Mouse (Mus musculus): ENCODE data around the gene Zp3. TPM values are rescaled to one million over a fixed set of nuclear protein-coding genes. Genes with fewer than 3 reads are reported as not detected.

The Zp3 gene
- polyA plus RNA-seq, 1 experiment from 2014 or later = 0.16 TPM

DNA sequence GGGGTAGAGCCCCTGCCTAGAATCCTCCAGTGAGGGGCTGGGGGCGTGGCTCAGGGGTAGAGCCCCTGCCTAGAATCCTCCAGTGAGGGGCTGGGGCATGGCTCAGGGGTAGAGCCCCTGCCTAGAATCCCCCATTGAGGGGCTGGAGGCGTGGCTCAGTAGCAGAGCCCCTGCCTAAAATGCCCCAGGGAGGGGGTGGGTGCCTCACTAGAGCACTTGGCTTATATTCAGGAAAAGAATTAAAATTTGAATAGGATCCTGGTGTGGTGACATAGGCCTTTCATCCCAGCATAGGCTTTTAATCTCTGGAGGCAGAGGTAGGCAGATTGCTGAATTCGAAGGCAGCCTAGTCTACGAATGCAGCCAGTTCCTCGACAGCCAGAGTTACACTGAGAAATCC is 518 bp upstream of the Zp3 start:
- WGBS = 85% methylated on average over 5 of the region's 5 CpGs
- no peak overlapping the region for H3K9ac ChIP-seq (ENCODE audit: low read depth, low read length)
- H3K4me2 ChIP-seq (ENCODE audit: low read length) = no peak overlapping the region
- DNase-seq (ENCODE audit: low spot score) (no peak), ATAC-seq (replicated peaks; ENCODE audit: low FRiP score, low read depth) (no peak)
- no peaks in the 10 kb centered on the region for H3K9me3 ChIP-seq (replicated peaks; ENCODE audit: low read length)
- H3K4me1 ChIP-seq (replicated peaks; ENCODE audit: insufficient read depth, low read length) = no peaks in the 10 kb centered on the region
- no peaks in the 10 kb centered on the region for H3K27me3 ChIP-seq (ENCODE audit: insufficient read depth, low read length)
- H3K4me3 ChIP-seq (replicated peaks; ENCODE audit: low read depth, low read length) = no peak overlapping the region
- H3K36me3 ChIP-seq (ENCODE audit: insufficient read depth, low read length) = no peaks in the 10 kb centered on the region
- no peak for TF ChIP-seq CTCF (IDR thresholded peaks at IDR 0.05; ENCODE audit: low read depth)
- no peak overlapping the region for H3K27ac ChIP-seq

GRCm38 (mm10) chr5:135982398-135982797 is 2.5 kb downstream of the Zp3 start:
- peak; percentile 90 for TF ChIP-seq CTCF (IDR thresholded peaks at IDR 0.05; ENCODE audit: low read depth)
- DNase-seq (ENCODE audit: low spot score) = peak; percentile 87

DNA sequence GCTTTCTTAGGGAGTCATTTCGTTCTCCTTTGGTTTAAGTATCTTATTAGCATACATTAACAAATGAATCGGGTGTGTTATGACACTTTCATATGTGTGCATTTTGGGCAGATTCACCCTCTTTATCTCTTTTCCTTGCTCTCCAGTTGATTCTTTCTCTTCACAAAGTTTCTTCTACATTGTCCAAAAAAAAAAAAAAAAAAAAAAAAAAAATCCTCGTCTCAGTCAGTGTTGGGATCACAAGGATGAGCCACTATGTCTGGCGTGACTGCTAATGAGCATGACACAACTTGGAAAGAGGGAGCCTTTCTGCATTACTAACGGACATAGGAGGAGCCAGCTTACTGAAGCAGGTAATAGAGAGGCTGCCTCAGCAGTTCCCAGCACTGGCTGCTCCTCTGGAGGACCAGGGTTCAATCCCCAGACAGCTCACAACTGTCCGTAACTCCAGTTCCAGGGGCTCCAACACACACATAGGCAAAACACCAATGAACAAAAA is 4.7 kb downstream of the Zp3 start:
- H3K27me3 ChIP-seq (ENCODE audit: insufficient read depth, low read length) = no peaks in the 10 kb centered on the region
- H3K4me2 ChIP-seq (ENCODE audit: low read length) = no peak overlapping the region
- TF ChIP-seq CTCF (IDR thresholded peaks at IDR 0.05; ENCODE audit: low read depth) = no peak
- no peaks in the 10 kb centered on the region for H3K9me3 ChIP-seq (replicated peaks; ENCODE audit: low read length)
- ATAC-seq (replicated peaks; ENCODE audit: low FRiP score, low read depth) = no peak
- H3K27ac ChIP-seq = no peak overlapping the region
- H3K9ac ChIP-seq (ENCODE audit: low read depth, low read length) = no peak overlapping the region
- H3K4me1 ChIP-seq (replicated peaks; ENCODE audit: insufficient read depth, low read length) = no peaks in the 10 kb centered on the region
- WGBS = 64% methylated on average over 6 of the region's 6 CpGs
- no peak overlapping the region for H3K4me3 ChIP-seq (replicated peaks; ENCODE audit: low read depth, low read length)
- DNase-seq (ENCODE audit: low spot score) = no peak
- H3K36me3 ChIP-seq (ENCODE audit: insufficient read depth, low read length) = no peaks in the 10 kb centered on the region

More at GRCm38 (mm10) chr5:135982398-135982797, 2.5 kb downstream of the Zp3 start:
- Histone ChIP-seq H3K4me2 (ENCODE audit: low read length) (no peak overlapping the region), H3K9me3 (replicated peaks; ENCODE audit: low read length) (no peaks in the 10 kb centered on the region), H3K4me1 (replicated peaks; ENCODE audit: insufficient read depth, low read length) (no peaks in the 10 kb centered on the region), H3K4me3 (replicated peaks; ENCODE audit: low read depth, low read length) (no peak overlapping the region), H3K36me3 (ENCODE audit: insufficient read depth, low read length) (no peaks in the 10 kb centered on the region), H3K9ac (ENCODE audit: low read depth, low read length) (no peak overlapping the region), H3K27ac (no peak overlapping the region), H3K27me3 (ENCODE audit: insufficient read depth, low read length) (no peaks in the 10 kb centered on the region)
- ATAC-seq (replicated peaks; ENCODE audit: low FRiP score, low read depth) = 0 out of 2 replicates have a peak, but pooled peaks have one; percentile 17
- WGBS = 29% methylated on average over 6 of the region's 6 CpGs

GRCm38 (mm10) chr5:135987248-135987647 is 7.3 kb downstream of the Zp3 start:
- DNase-seq (ENCODE audit: low spot score) (peak; percentile 80), ATAC-seq (replicated peaks; ENCODE audit: low FRiP score, low read depth) (no peak; the same call in 1 of the 2 replicates)
- Histone ChIP-seq H3K4me2 (ENCODE audit: low read length) (no peak overlapping the region), H3K4me3 (replicated peaks; ENCODE audit: low read depth, low read length) (no peak overlapping the region), H3K9ac (ENCODE audit: low read depth, low read length) (no peak overlapping the region), H3K27ac (no peak overlapping the region), H3K9me3 (replicated peaks; ENCODE audit: low read length) (no peaks in the 10 kb centered on the region), H3K36me3 (ENCODE audit: insufficient read depth, low read length) (no peaks in the 10 kb centered on the region), H3K4me1 (replicated peaks; ENCODE audit: insufficient read depth, low read length) (no peaks in the 10 kb centered on the region), H3K27me3 (ENCODE audit: insufficient read depth, low read length) (no peaks in the 10 kb centered on the region)
- WGBS = 45% methylated on average over 11 of the region's 11 CpGs
- TF ChIP-seq CTCF (IDR thresholded peaks at IDR 0.05; ENCODE audit: low read depth) = peak; percentile 63

- no peaks in the 10 kb centered on the region for H3K9me3 ChIP-seq (replicated peaks; ENCODE audit: low read length)
- no peaks in the 10 kb centered on the region for H3K27me3 ChIP-seq (ENCODE audit: insufficient read depth, low read length)
- no peak overlapping the region for H3K4me2 ChIP-seq (ENCODE audit: low read length)
- H3K36me3 ChIP-seq (ENCODE audit: insufficient read depth, low read length) = no peaks in the 10 kb centered on the region
- H3K27ac ChIP-seq = no peak overlapping the region
- ATAC-seq (replicated peaks; ENCODE audit: low FRiP score, low read depth) (no peak), DNase-seq (ENCODE audit: low spot score) (no peak)
- H3K4me1 ChIP-seq (replicated peaks; ENCODE audit: insufficient read depth, low read length) = no peaks in the 10 kb centered on the region
- WGBS = 74% methylated on average over 5 of the region's 5 CpGs
- H3K4me3 ChIP-seq (replicated peaks; ENCODE audit: low read depth, low read length) = no peak overlapping the region
- no peak overlapping the region for H3K9ac ChIP-seq (ENCODE audit: low read depth, low read length)
- TF ChIP-seq CTCF (IDR thresholded peaks at IDR 0.05; ENCODE audit: low read depth) = no peak
Measured at GRCm38 (mm10) chr5:135990601-135991000, 10.7 kb downstream of the Zp3 start.

DNA sequence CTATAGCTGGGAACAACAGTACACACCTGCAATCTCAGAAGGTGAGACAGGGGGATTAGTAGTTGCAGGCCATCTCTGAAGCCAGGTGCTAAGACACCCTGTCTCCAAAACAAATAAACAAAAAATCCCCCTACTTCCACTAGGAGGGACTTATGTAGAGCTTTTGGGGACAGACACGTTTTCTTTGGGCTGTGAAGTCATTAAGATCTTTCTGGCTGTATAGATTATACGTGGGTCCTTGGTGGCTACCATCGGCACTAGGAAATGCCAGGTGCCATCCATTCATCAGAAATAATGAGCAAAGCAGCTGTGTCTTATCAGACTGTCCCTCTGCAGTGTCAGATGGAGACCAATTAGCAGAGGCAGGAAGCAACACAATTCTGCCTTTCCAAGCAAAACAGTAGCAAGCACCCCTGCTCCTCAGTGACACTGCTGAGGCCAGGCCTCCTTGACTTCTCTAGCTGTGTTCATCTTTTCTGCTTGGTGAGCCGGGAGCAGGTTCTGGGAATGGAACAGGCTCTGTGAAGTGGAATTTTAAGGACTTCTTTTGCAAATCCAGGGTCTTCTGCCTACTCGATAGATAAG is 13.6 kb downstream of the Zp3 start:
- DNase-seq (ENCODE audit: low spot score) (peak; percentile 35), ATAC-seq (replicated peaks; ENCODE audit: low FRiP score, low read depth) (no peak)
- H3K36me3 ChIP-seq (ENCODE audit: insufficient read depth, low read length) = peaks cover 14% of the 10 kb centered on the region
- no peaks in the 10 kb centered on the region for H3K27me3 ChIP-seq (ENCODE audit: insufficient read depth, low read length)
- H3K4me2 ChIP-seq (ENCODE audit: low read length) = no peak overlapping the region
- H3K4me1 ChIP-seq (replicated peaks; ENCODE audit: insufficient read depth, low read length) = no peaks in the 10 kb centered on the region
- TF ChIP-seq CTCF (IDR thresholded peaks at IDR 0.05; ENCODE audit: low read depth) = no peak
- H3K9ac ChIP-seq (ENCODE audit: low read depth, low read length) = no peak overlapping the region
- no peak overlapping the region for H3K4me3 ChIP-seq (replicated peaks; ENCODE audit: low read depth, low read length)
- WGBS = 30% methylated on average over 5 of the region's 5 CpGs
- H3K27ac ChIP-seq = no peak overlapping the region
- no peaks in the 10 kb centered on the region for H3K9me3 ChIP-seq (replicated peaks; ENCODE audit: low read length)

DNA sequence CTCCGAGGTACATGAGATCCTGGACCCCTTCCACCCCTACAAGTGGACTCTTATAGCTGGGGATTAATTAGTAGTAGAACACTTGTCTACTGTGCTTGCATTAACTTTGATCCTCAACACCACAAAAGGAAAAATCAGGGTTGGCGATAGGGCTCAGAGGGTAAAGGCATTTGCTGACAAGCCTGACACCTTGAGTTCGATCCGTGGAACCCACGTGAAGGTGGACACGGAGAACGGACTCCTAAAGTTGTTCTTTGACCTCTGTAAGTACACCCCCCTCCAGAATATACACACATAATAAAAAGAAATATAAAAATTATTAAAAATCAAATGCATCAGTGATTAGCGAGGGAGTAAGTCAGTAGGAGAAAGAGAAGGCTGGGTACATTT is 14.4 kb downstream of the Zp3 start:
- H3K9ac ChIP-seq (ENCODE audit: low read depth, low read length) = no peak overlapping the region
- no peak for TF ChIP-seq CTCF (IDR thresholded peaks at IDR 0.05; ENCODE audit: low read depth)
- ATAC-seq (replicated peaks; ENCODE audit: low FRiP score, low read depth) = no peak
- H3K27me3 ChIP-seq (ENCODE audit: insufficient read depth, low read length) = no peaks in the 10 kb centered on the region
- no peak for DNase-seq (ENCODE audit: low spot score)
- no peak overlapping the region for H3K27ac ChIP-seq
- peaks cover 21% of the 10 kb centered on the region for H3K36me3 ChIP-seq (ENCODE audit: insufficient read depth, low read length)
- H3K4me2 ChIP-seq (ENCODE audit: low read length) = no peak overlapping the region
- WGBS = 66% methylated on average over 8 of the region's 8 CpGs
- H3K9me3 ChIP-seq (replicated peaks; ENCODE audit: low read length) = no peaks in the 10 kb centered on the region
- H3K4me1 ChIP-seq (replicated peaks; ENCODE audit: insufficient read depth, low read length) = no peaks in the 10 kb centered on the region
- H3K4me3 ChIP-seq (replicated peaks; ENCODE audit: low read depth, low read length) = peak overlapping the region; percentile 75; the same call in 1 of the 2 replicates
